In genomic region chr9:71646115-71646514, GRCm38 (mm10) we compare ENCODE assay signal across 8 mouse cellular contexts. TPM values are rescaled to one million over a fixed set of nuclear protein-coding genes. Genes with fewer than 3 reads are reported as not detected.
A peak's percentile ranks its signal among the peaks of the same experiment; 100 is the strongest.
DNase-seq lines count a peak whose midpoint lies in the region; ATAC-seq lines count a peak whose summit lies in the region.

No protein-coding gene starts in this region.

- no peaks in the 10 kb centered on the region for H3K27me3 ChIP-seq in intestine, embryonic 14.5 days (replicated peaks; ENCODE audit: control insufficient read depth, insufficient read depth, low read length)
- no peaks in the 10 kb centered on the region for H3K27me3 ChIP-seq in intestine, embryonic 15.5 days (replicated peaks)
- no peaks in the 10 kb centered on the region for H3K27me3 ChIP-seq in embryonic facial prominence, embryonic 10.5 days (replicated peaks; ENCODE audit: low read depth, poor library complexity, severe bottlenecking)
- H3K27me3 ChIP-seq in midbrain, embryonic 13.5 days, result no peaks in the 10 kb centered on the region

- WGBS in intestine, embryonic 14.5 days, result 32% methylated on average over 6 of the region's 6 CpGs
- 35% methylated on average over 6 of the region's 6 CpGs for WGBS in intestine, embryonic 15.5 days
- WGBS in embryonic facial prominence, embryonic 10.5 days, result 38% methylated on average over 6 of the region's 6 CpGs
- 30% methylated on average over 6 of the region's 6 CpGs for WGBS in midbrain, embryonic 13.5 days

- no peaks in the 10 kb centered on the region for H3K4me1 ChIP-seq in intestine, embryonic 14.5 days (replicated peaks; ENCODE audit: control insufficient read depth, insufficient read depth, low read length)
- H3K4me1 ChIP-seq in intestine, embryonic 15.5 days (replicated peaks), result no peaks in the 10 kb centered on the region
- 0 out of 2 replicates have a peak, but pooled peaks cover 11% of the 10 kb centered on the region for H3K4me1 ChIP-seq in embryonic facial prominence, embryonic 10.5 days
- H3K4me1 ChIP-seq in midbrain, embryonic 13.5 days (replicated peaks), result no peaks in the 10 kb centered on the region

- ATAC-seq in intestine, embryonic 14.5 days (replicated peaks; ENCODE audit: low FRiP score, low TSS enrichment, low read depth), result 0 out of 2 replicates have a peak, but pooled peaks have one; percentile 23
- ATAC-seq in intestine, embryonic 15.5 days, result no peak
- 0 out of 2 replicates have a peak, but pooled peaks have one; percentile 20 for ATAC-seq in midbrain, embryonic 13.5 days

- H3K9me3 ChIP-seq in intestine, embryonic 14.5 days (ENCODE audit: control insufficient read depth, low read length), result no peaks in the 10 kb centered on the region
- H3K9me3 ChIP-seq in intestine, embryonic 15.5 days, result no peaks in the 10 kb centered on the region
- no peaks in the 10 kb centered on the region; the same call in 1 of the 2 replicates for H3K9me3 ChIP-seq in embryonic facial prominence, embryonic 10.5 days
- no peaks in the 10 kb centered on the region for H3K9me3 ChIP-seq in midbrain, embryonic 13.5 days

- H3K36me3 ChIP-seq in intestine, embryonic 14.5 days (ENCODE audit: control insufficient read depth, insufficient read depth, low read length), result no peaks in the 10 kb centered on the region
- H3K36me3 ChIP-seq in intestine, embryonic 15.5 days, result no peaks in the 10 kb centered on the region
- H3K36me3 ChIP-seq in embryonic facial prominence, embryonic 10.5 days (replicated peaks), result peaks cover 18% of the 10 kb centered on the region; the same call in 1 of the 2 replicates
- no peaks in the 10 kb centered on the region for H3K36me3 ChIP-seq in midbrain, embryonic 13.5 days

- DNase-seq in intestine, embryonic 14.5 days (ENCODE audit: low spot score), result peak; percentile 87
- DNase-seq in adrenal gland, postnatal 25 days, result peak; percentile 68
- peak; percentile 63 for DNase-seq in embryonic facial prominence, embryonic 10.5 days (ENCODE audit: low spot score)
- peak; percentile 86 to 93 for DNase-seq in heart, postnatal 10 days
- DNase-seq in left cerebral cortex, adult 11 months (ENCODE audit: low spot score), result peak; percentile 55
- peak; percentile 60 for DNase-seq in testis, postnatal 14 days (ENCODE audit: low spot score)

- no peak overlapping the region for H3K4me3 ChIP-seq in intestine, embryonic 14.5 days (ENCODE audit: low read depth, low read length)
- H3K4me3 ChIP-seq in intestine, embryonic 15.5 days (replicated peaks), result no peak overlapping the region
- no peak overlapping the region for H3K4me3 ChIP-seq in embryonic facial prominence, embryonic 10.5 days
- H3K4me3 ChIP-seq in midbrain, embryonic 13.5 days (replicated peaks), result no peak overlapping the region

- intact Hi-C loops in heart, postnatal 10 days (cut with DNase I), result loop anchor here (1.0 to 5.0 kb wide), 3 partner anchors 126 to 546 kb away; no protein-coding TSS in a partner anchor

- no peak overlapping the region for H3K27ac ChIP-seq in intestine, embryonic 14.5 days (ENCODE audit: low read depth)
- no peak overlapping the region for H3K27ac ChIP-seq in intestine, embryonic 15.5 days
- no peak overlapping the region; the same call in 1 of the 2 replicates for H3K27ac ChIP-seq in embryonic facial prominence, embryonic 10.5 days (replicated peaks)
- H3K27ac ChIP-seq in midbrain, embryonic 13.5 days, result no peak overlapping the region

- H3K9ac ChIP-seq in intestine, embryonic 14.5 days (ENCODE audit: low read length), result no peak overlapping the region
- H3K9ac ChIP-seq in intestine, embryonic 15.5 days, result no peak overlapping the region
- no peak overlapping the region for H3K9ac ChIP-seq in midbrain, embryonic 13.5 days (replicated peaks)

- no peak overlapping the region for H3K4me2 ChIP-seq in intestine, embryonic 14.5 days (ENCODE audit: low read length)
- H3K4me2 ChIP-seq in intestine, embryonic 15.5 days (replicated peaks), result no peak overlapping the region
- H3K4me2 ChIP-seq in midbrain, embryonic 13.5 days (replicated peaks), result no peak overlapping the region

RNA-seq across cellular contexts. Expression of gene Myzap, which starts 54.0 kb away (rescaled TPM):
- polyA plus RNA-seq in intestine, embryonic 14.5 days (2014; fragmentation: Nextera tagmentation; extraction: Ambion mirVana), result 10.1 TPM in 2 replicates
- polyA plus RNA-seq in intestine, embryonic 15.5 days (2015; fragmentation: Nextera tagmentation; extraction: Ambion mirVana), result 8.5 and 8.8 TPM in 2 replicates
- 8.6 and 11.2 TPM in 2 replicates for total RNA-seq in adrenal gland, postnatal 25 days (2021)
- 6.4 and 7.1 TPM in 2 replicates for polyA plus RNA-seq in embryonic facial prominence, embryonic 10.5 days (2016; fragmentation: Nextera tagmentation; extraction: Ambion mirVana)
- 100 to 1,000 TPM; 325 to 374 TPM for total RNA-seq in heart, postnatal 10 days (2021)
- 2.4 and 2.6 TPM in 2 replicates for polyA plus RNA-seq in midbrain, embryonic 13.5 days (2015; fragmentation: Nextera tagmentation; extraction: Ambion mirVana)
